Mouse (Mus musculus): ENCODE results near the gene Tnfrsf9. TPM values are rescaled to one million over a fixed set of nuclear protein-coding genes. Genes with fewer than 3 reads are reported as not detected.

Tnfrsf9 gene
- total RNA-seq, 4 experiments from 2014 or later, result 0.37 to 0.55 (median 0.42) TPM

GRCm38 (mm10) chr4:150979455-150979854 lies 65.1 kb downstream of the Tnfrsf9 start:
- no peak for DNase-seq (ENCODE audit: low spot score in 2 of 2)

DNA sequence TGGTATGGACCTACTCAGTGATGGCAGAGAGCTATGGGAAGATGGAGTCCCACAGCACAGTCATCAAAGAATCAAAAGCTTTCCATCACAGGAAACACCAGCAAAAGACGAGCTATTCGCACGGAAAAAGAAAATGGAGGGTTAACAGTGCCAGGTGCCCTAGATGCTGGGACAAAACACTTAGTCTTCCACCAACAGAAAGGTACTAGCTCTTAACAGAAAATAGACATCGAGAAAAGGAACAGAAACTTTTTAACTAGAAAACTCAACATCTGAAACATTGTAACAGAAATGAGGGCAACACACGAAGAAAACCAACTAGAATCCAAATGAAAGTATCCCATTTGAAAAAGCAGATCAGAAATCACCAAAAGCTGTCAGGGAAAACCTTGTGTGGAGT lies 65.8 kb downstream of the Tnfrsf9 start:
- no peak for DNase-seq (ENCODE audit: low spot score in 2 of 2)

- no peak for DNase-seq (ENCODE audit: low spot score in 2 of 2)
Observed at GRCm38 (mm10) chr4:150990148-150990547, 75.8 kb downstream of the Tnfrsf9 start.

Other genes starting within 250 kb of the Tnfrsf9 start
- gene Errfi1, start 60.6 kb upstream of the Tnfrsf9 start, total RNA-seq (2022), result 10 to 100 TPM; 25.4 to 28.1 (median 26.1) TPM
- 100 to 1,000 TPM; 202 to 227 (median 214) TPM for gene Park7, start 125 bp upstream of the Tnfrsf9 start, total RNA-seq (2022)
- not detected for gene Uts2, start 82.5 kb downstream of the Tnfrsf9 start, total RNA-seq (2022)
- 10 to 100 TPM; 32.3 to 36.5 (median 34.3) TPM for gene Per3, start 130.1 kb downstream of the Tnfrsf9 start, total RNA-seq (2022)
- 10 to 100 TPM; 31.8 to 33.6 (median 32.6) TPM for gene Vamp3, start 143.4 kb downstream of the Tnfrsf9 start, total RNA-seq (2022)
- gene Gm13090, start 175.0 kb downstream of the Tnfrsf9 start, total RNA-seq (2022), result not detected

Measured in left cerebral cortex, adult 8-10 months (tissue).